ENCODE assay signal across 8 mouse cellular contexts in the genomic region with DNA sequence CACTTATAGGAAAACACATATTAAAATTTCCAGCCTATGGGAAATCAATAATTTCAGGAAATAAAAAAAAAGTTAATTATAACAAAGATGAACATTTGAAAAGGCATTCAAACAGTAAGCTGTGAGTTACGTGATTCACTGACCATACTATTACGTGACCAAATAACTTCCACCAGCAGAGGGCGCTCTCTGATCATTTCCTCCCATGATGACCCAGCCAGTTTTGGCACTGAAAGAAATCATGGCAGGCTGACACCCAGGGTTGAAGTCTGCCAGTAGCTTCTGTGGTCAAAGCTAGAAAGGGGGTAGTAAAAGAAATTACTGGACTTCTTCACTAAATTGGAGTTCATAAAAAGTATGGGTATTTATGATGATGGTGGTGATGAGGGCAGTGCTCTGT. TPM values are rescaled to one million over a fixed set of nuclear protein-coding genes. Genes with fewer than 3 reads are reported as not detected.
A peak's percentile ranks its signal among the peaks of the same experiment; 100 is the strongest.
DNase-seq lines count a peak whose midpoint lies in the region; ATAC-seq lines count a peak whose summit lies in the region.

No protein-coding gene starts in this region.

- ATAC-seq in forebrain, embryonic 13.5 days = no peak
- ATAC-seq in hindbrain, embryonic 16.5 days = peak; percentile 80; the same call in 1 of the 2 replicates

- no peak overlapping the region for H3K4me2 ChIP-seq in forebrain, embryonic 13.5 days
- no peak overlapping the region for H3K4me2 ChIP-seq in hindbrain, embryonic 16.5 days (ENCODE audit: low read length)

- peak; percentile 80 for DNase-seq in forebrain, embryonic 10.5 days (ENCODE audit: extremely low spot score, low spot score)
- peak; percentile 14 for DNase-seq in cerebellum, adult 11-12 months
- peak; percentile 81 for DNase-seq in forelimb bud, embryonic 11.5 days (ENCODE audit: low read depth, low spot score)
- DNase-seq in left cerebral cortex, postnatal 4 days = peak; percentile 90
- DNase-seq in neural tube, embryonic 10.5 days (ENCODE audit: extremely low spot score, low spot score) = peak; percentile 87
- peak; percentile 58 for DNase-seq in telencephalon, adult 2 months (ENCODE audit: low read depth, low spot score)

- peaks cover 8% of the 10 kb centered on the region; the same call in 1 of the 2 replicates for H3K27me3 ChIP-seq in forebrain, embryonic 10.5 days (ENCODE audit: poor library complexity, severe bottlenecking)
- no peaks in the 10 kb centered on the region for H3K27me3 ChIP-seq in forebrain, embryonic 13.5 days
- no peaks in the 10 kb centered on the region for H3K27me3 ChIP-seq in hindbrain, embryonic 16.5 days (replicated peaks; ENCODE audit: control insufficient read depth, insufficient read depth, low read length)

- no peaks in the 10 kb centered on the region for H3K36me3 ChIP-seq in forebrain, embryonic 10.5 days (replicated peaks)
- H3K36me3 ChIP-seq in forebrain, embryonic 13.5 days (ENCODE audit: poor library complexity, severe bottlenecking) = no peaks in the 10 kb centered on the region
- no peaks in the 10 kb centered on the region for H3K36me3 ChIP-seq in hindbrain, embryonic 16.5 days (ENCODE audit: control insufficient read depth, insufficient read depth, low read length)

- no peak overlapping the region for H3K9ac ChIP-seq in forebrain, embryonic 13.5 days
- H3K9ac ChIP-seq in hindbrain, embryonic 16.5 days (ENCODE audit: low read depth, low read length) = no peak overlapping the region

- H3K4me1 ChIP-seq in forebrain, embryonic 10.5 days = peaks cover 17% of the 10 kb centered on the region
- peaks cover 19% of the 10 kb centered on the region for H3K4me1 ChIP-seq in forebrain, embryonic 13.5 days
- peaks cover 7% of the 10 kb centered on the region; the same call in 1 of the 2 replicates for H3K4me1 ChIP-seq in hindbrain, embryonic 16.5 days (ENCODE audit: control insufficient read depth, insufficient read depth, low read depth, low read length)

- intact Hi-C loops in left cerebral cortex, postnatal 4 days (cut with DNase I) = loop anchor here (5.0 kb wide), 1 partner anchor 283 kb away; no protein-coding TSS in a partner anchor

- WGBS in forebrain, embryonic 10.5 days = 7% methylated on average over 3 of the region's 3 CpGs
- WGBS in forebrain, embryonic 13.5 days = 4% methylated on average over 3 of the region's 3 CpGs
- 3% methylated on average over 3 of the region's 3 CpGs for WGBS in hindbrain, embryonic 16.5 days

- no peak overlapping the region for H3K27ac ChIP-seq in forebrain, embryonic 10.5 days
- H3K27ac ChIP-seq in forebrain, embryonic 13.5 days = no peak overlapping the region
- no peak overlapping the region for H3K27ac ChIP-seq in hindbrain, embryonic 16.5 days (ENCODE audit: low read depth, low read length)

- no peak overlapping the region for H3K4me3 ChIP-seq in forebrain, embryonic 10.5 days
- no peak overlapping the region for H3K4me3 ChIP-seq in forebrain, embryonic 13.5 days
- no peak overlapping the region for H3K4me3 ChIP-seq in hindbrain, embryonic 16.5 days (ENCODE audit: low read length)

- no peaks in the 10 kb centered on the region for H3K9me3 ChIP-seq in forebrain, embryonic 10.5 days
- no peaks in the 10 kb centered on the region for H3K9me3 ChIP-seq in forebrain, embryonic 13.5 days (replicated peaks)
- H3K9me3 ChIP-seq in hindbrain, embryonic 16.5 days (ENCODE audit: control insufficient read depth, low read length) = no peaks in the 10 kb centered on the region

RNA-seq across cellular contexts. Expression of a gene that starts 33.1 kb away (rescaled TPM):
- polyA plus RNA-seq in forebrain, embryonic 10.5 days (2016; fragmentation: Nextera tagmentation; extraction: Ambion mirVana) = 3.5 and 3.8 TPM in 2 replicates
- polyA plus RNA-seq in forebrain, embryonic 13.5 days (2015; fragmentation: Nextera tagmentation; extraction: Ambion mirVana) = 5.1 and 8.0 TPM in 2 replicates
- polyA plus RNA-seq in hindbrain, embryonic 16.5 days (2015; fragmentation: Nextera tagmentation; extraction: Ambion mirVana) = 13.6 and 16.3 TPM in 2 replicates
- total RNA-seq in left cerebral cortex, postnatal 4 days (2021) = 10 to 100 TPM; 61.8 to 65.9 TPM

Comparison
In these comparisons a context has a peak if more than half of its experiments do, and no peak if none do; other contexts are left out.
1. DNase-seq: peak in every context shown above with its lines; median percentile 90 in left cerebral cortex, postnatal 4 days; 87 in neural tube, embryonic 10.5 days; 81 in forelimb bud, embryonic 11.5 days; 80 in forebrain, embryonic 10.5 days; 58 in telencephalon, adult 2 months; 14 in cerebellum, adult 11-12 months.